In the genomic region with DNA sequence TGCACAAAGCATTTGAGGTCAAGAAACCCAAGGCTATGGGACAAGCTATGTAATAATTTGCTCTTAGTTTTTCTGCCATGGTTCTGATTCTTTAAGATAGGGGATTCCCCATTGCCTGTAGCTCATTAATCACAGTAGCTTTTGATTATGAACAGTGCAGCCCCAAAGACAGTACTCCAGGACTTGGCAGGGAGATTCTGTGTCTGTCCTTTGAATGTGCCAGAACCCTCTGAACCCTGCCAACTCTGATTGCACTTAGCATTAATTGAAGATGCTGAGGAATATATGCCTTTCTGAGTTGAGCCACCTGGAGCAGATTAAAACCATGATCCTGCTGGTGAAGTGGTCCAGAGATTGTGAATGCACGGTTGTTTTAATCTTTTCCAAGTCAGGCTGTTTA, we compare ENCODE assay signal across 29 mouse cellular contexts. TPM values are rescaled to one million over a fixed set of nuclear protein-coding genes. Genes with fewer than 3 reads are reported as not detected.
DNase-seq lines count a peak whose midpoint lies in the region; ATAC-seq and TF ChIP-seq lines count a peak whose summit lies in the region.
"Had no signal": no experiment of that assay in that cellular context is flagged by ENCODE, and none has a peak within 500 bp of the region (broad histone marks: within the 10 kb centered on the region; RNA-seq: fewer than 3 reads in every experiment).

No protein-coding gene starts in this region.

- H3K9me3 ChIP-seq in forebrain, embryonic 14.5 days (replicated peaks; ENCODE audit: control insufficient read depth, low read length), result no peaks in the 10 kb centered on the region
- H3K9me3 ChIP-seq in forebrain, embryonic 13.5 days (replicated peaks), result no peaks in the 10 kb centered on the region
- no peaks in the 10 kb centered on the region for H3K9me3 ChIP-seq in midbrain, postnatal 0 days (ENCODE audit: low read length)
- no peaks in the 10 kb centered on the region for H3K9me3 ChIP-seq in midbrain, embryonic 16.5 days (replicated peaks; ENCODE audit: control insufficient read depth, low read length, poor library complexity, severe bottlenecking)
- no peaks in the 10 kb centered on the region for H3K9me3 ChIP-seq in embryonic facial prominence, embryonic 15.5 days (replicated peaks)
- H3K9me3 ChIP-seq: intestine, embryonic 15.5 days; liver, embryonic 15.5 days had no signal

- DNase-seq in forebrain, embryonic 14.5 days (ENCODE audit: low spot score), result peak; percentile 43
- peak; percentile 13 for DNase-seq in midbrain, postnatal 0 days (ENCODE audit: low spot score)
- no peak for DNase-seq in right cerebral cortex, postnatal 10 days (ENCODE audit: low spot score in 2 of 2)
- no peak for DNase-seq in right cerebral cortex, postnatal 25 days
- DNase-seq: adrenal gland, adult 2 months; cerebellum, adult 9-11 months; gastrocnemius, adult 2 months; heart, adult 2 months; heart, postnatal 4 days; kidney, adult 9 months; kidney, postnatal 10 days; layer of hippocampus, postnatal 36 days; lung, embryonic 14.5 days; lung, postnatal 14 days; midbrain, embryonic 14.5 days; right cerebral cortex, adult 18-20 months; thymus, adult 2 months; thymus, postnatal 36 days had no signal

- TF ChIP-seq CTCF in midbrain, postnatal 0 days (IDR thresholded peaks at IDR 0.05), result no peak

- WGBS in forebrain, embryonic 14.5 days, result 55% methylated on average over 1 of the region's 1 CpGs
- WGBS in forebrain, embryonic 13.5 days, result 64% methylated on average over 1 of the region's 1 CpGs
- WGBS in midbrain, postnatal 0 days, result 69% methylated on average over 1 of the region's 1 CpGs
- WGBS in midbrain, embryonic 16.5 days, result 73% methylated on average over 1 of the region's 1 CpGs
- 38% methylated on average over 1 of the region's 1 CpGs for WGBS in embryonic facial prominence, embryonic 15.5 days

- H3K27ac ChIP-seq in forebrain, embryonic 14.5 days (ENCODE audit: low read depth, low read length), result no peak overlapping the region
- H3K27ac ChIP-seq in forebrain, embryonic 13.5 days, result no peak overlapping the region
- H3K27ac ChIP-seq in midbrain, postnatal 0 days (ENCODE audit: low read depth, low read length), result no peak overlapping the region
- H3K27ac ChIP-seq in midbrain, embryonic 16.5 days (ENCODE audit: low read length), result no peak overlapping the region
- no peak overlapping the region for H3K27ac ChIP-seq in embryonic facial prominence, embryonic 15.5 days (replicated peaks)
- H3K27ac ChIP-seq: gastrocnemius, adult 2 months; heart, adult 2 months; hindbrain, postnatal 0 days; intestine, embryonic 15.5 days; limb, embryonic 12.5 days; liver, embryonic 15.5 days had no signal

- no peak for ATAC-seq in forebrain, embryonic 14.5 days
- ATAC-seq in forebrain, embryonic 13.5 days, result no peak
- ATAC-seq in midbrain, postnatal 0 days (ENCODE audit: low FRiP score), result no peak
- no peak for ATAC-seq in midbrain, embryonic 16.5 days
- ATAC-seq in embryonic facial prominence, embryonic 15.5 days (ENCODE audit: insufficient number of reproducible peaks, low FRiP score, low TSS enrichment, low read depth), result peak; percentile 15; the same call in 1 of the 2 replicates
- ATAC-seq: activated CD4-positive, CD25-positive, alpha-beta regulatory T cell, adult 4 months; CD4-positive, CD25-positive, alpha-beta regulatory T cell, adult 4 months; forebrain, embryonic 16.5 days; hindbrain, postnatal 0 days; intestine, embryonic 15.5 days had no signal

- no peaks in the 10 kb centered on the region for H3K27me3 ChIP-seq in forebrain, embryonic 14.5 days (replicated peaks; ENCODE audit: control insufficient read depth, insufficient read depth, low read length)
- no peaks in the 10 kb centered on the region for H3K27me3 ChIP-seq in forebrain, embryonic 13.5 days
- no peaks in the 10 kb centered on the region for H3K27me3 ChIP-seq in midbrain, postnatal 0 days (ENCODE audit: insufficient read depth, low read length)
- no peaks in the 10 kb centered on the region for H3K27me3 ChIP-seq in midbrain, embryonic 16.5 days (ENCODE audit: control insufficient read depth, insufficient read depth, low read depth, low read length)
- H3K27me3 ChIP-seq in embryonic facial prominence, embryonic 15.5 days, result no peaks in the 10 kb centered on the region
- H3K27me3 ChIP-seq: heart, embryonic 12.5 days; intestine, embryonic 15.5 days; limb, embryonic 12.5 days; liver, embryonic 15.5 days had no signal

- H3K4me1 ChIP-seq in forebrain, embryonic 14.5 days (ENCODE audit: control insufficient read depth, insufficient read depth, low read length), result no peaks in the 10 kb centered on the region
- H3K4me1 ChIP-seq in forebrain, embryonic 13.5 days, result no peaks in the 10 kb centered on the region
- H3K4me1 ChIP-seq in midbrain, postnatal 0 days (ENCODE audit: insufficient read depth, low read length), result no peaks in the 10 kb centered on the region
- H3K4me1 ChIP-seq in midbrain, embryonic 16.5 days (ENCODE audit: control insufficient read depth, insufficient read depth, low read length), result no peaks in the 10 kb centered on the region
- H3K4me1 ChIP-seq in embryonic facial prominence, embryonic 15.5 days, result no peaks in the 10 kb centered on the region
- H3K4me1 ChIP-seq: heart, embryonic 12.5 days; intestine, embryonic 15.5 days; limb, embryonic 12.5 days; liver, embryonic 15.5 days had no signal

- H3K36me3 ChIP-seq in forebrain, embryonic 14.5 days (ENCODE audit: control insufficient read depth, insufficient read depth, low read length), result no peaks in the 10 kb centered on the region
- H3K36me3 ChIP-seq in forebrain, embryonic 13.5 days (ENCODE audit: poor library complexity, severe bottlenecking), result no peaks in the 10 kb centered on the region
- H3K36me3 ChIP-seq in midbrain, postnatal 0 days (ENCODE audit: insufficient read depth, low read length), result no peaks in the 10 kb centered on the region
- H3K36me3 ChIP-seq in midbrain, embryonic 16.5 days (ENCODE audit: control insufficient read depth, insufficient read depth, low read length), result no peaks in the 10 kb centered on the region
- no peaks in the 10 kb centered on the region for H3K36me3 ChIP-seq in embryonic facial prominence, embryonic 15.5 days
- H3K36me3 ChIP-seq: heart, embryonic 12.5 days; intestine, embryonic 15.5 days; limb, embryonic 12.5 days; liver, embryonic 15.5 days had no signal

- no peak overlapping the region for H3K9ac ChIP-seq in forebrain, embryonic 14.5 days (ENCODE audit: low read length)
- no peak overlapping the region for H3K9ac ChIP-seq in forebrain, embryonic 13.5 days
- no peak overlapping the region for H3K9ac ChIP-seq in midbrain, postnatal 0 days (replicated peaks; ENCODE audit: low read length, poor library complexity, severe bottlenecking)
- no peak overlapping the region for H3K9ac ChIP-seq in midbrain, embryonic 16.5 days (ENCODE audit: low read depth, low read length)
- no peak overlapping the region for H3K9ac ChIP-seq in embryonic facial prominence, embryonic 15.5 days
- H3K9ac ChIP-seq: heart, embryonic 12.5 days; intestine, embryonic 15.5 days; limb, embryonic 12.5 days; liver, embryonic 15.5 days; lung, embryonic 14.5 days had no signal

- no peak overlapping the region for H3K4me3 ChIP-seq in forebrain, embryonic 14.5 days (ENCODE audit: low read depth, low read length)
- no peak overlapping the region for H3K4me3 ChIP-seq in forebrain, embryonic 13.5 days
- no peak overlapping the region for H3K4me3 ChIP-seq in midbrain, postnatal 0 days (ENCODE audit: low read depth, low read length)
- H3K4me3 ChIP-seq in midbrain, embryonic 16.5 days (ENCODE audit: low read depth, low read length), result no peak overlapping the region
- H3K4me3 ChIP-seq in embryonic facial prominence, embryonic 15.5 days (replicated peaks), result no peak overlapping the region
- H3K4me3 ChIP-seq: gastrocnemius, adult 2 months; heart, adult 2 months; heart, embryonic 12.5 days; intestine, embryonic 15.5 days; limb, embryonic 12.5 days; liver, embryonic 15.5 days had no signal

- H3K4me2 ChIP-seq in forebrain, embryonic 14.5 days (ENCODE audit: low read length), result no peak overlapping the region
- no peak overlapping the region for H3K4me2 ChIP-seq in forebrain, embryonic 13.5 days
- H3K4me2 ChIP-seq in midbrain, postnatal 0 days (ENCODE audit: low read depth, low read length, poor library complexity, severe bottlenecking), result no peak overlapping the region
- H3K4me2 ChIP-seq in midbrain, embryonic 16.5 days (ENCODE audit: low read length), result no peak overlapping the region
- H3K4me2 ChIP-seq in embryonic facial prominence, embryonic 15.5 days (replicated peaks), result no peak overlapping the region
- H3K4me2 ChIP-seq: heart, embryonic 12.5 days; intestine, embryonic 15.5 days; limb, embryonic 12.5 days; liver, embryonic 15.5 days; lung, embryonic 14.5 days had no signal

RNA-seq across cellular contexts. Expression of a gene that starts 8.4 kb away (rescaled TPM):
- 9.7 and 9.9 TPM in 2 replicates for polyA plus RNA-seq in forebrain, embryonic 14.5 days (2014; fragmentation: Nextera tagmentation; extraction: Ambion mirVana)
- 9.8 and 10.3 TPM in 2 replicates for polyA plus RNA-seq in forebrain, embryonic 13.5 days (2015; fragmentation: Nextera tagmentation; extraction: Ambion mirVana)
- 8.3 and 9.0 TPM in 2 replicates for total RNA-seq in midbrain, postnatal 0 days (2014; rRNA removed)
- 8.8 and 8.9 TPM in 2 replicates for polyA plus RNA-seq in midbrain, postnatal 0 days (2015; fragmentation: Nextera tagmentation; extraction: Ambion mirVana)
- polyA plus RNA-seq in midbrain, embryonic 16.5 days (2015; fragmentation: Nextera tagmentation; extraction: Ambion mirVana), result 6.7 TPM in 2 replicates
- 27.7 and 29.0 TPM in 2 replicates for polyA plus RNA-seq in embryonic facial prominence, embryonic 15.5 days (2015; fragmentation: Nextera tagmentation; extraction: Ambion mirVana)

Comparison
In these comparisons a context has a peak if more than half of its experiments do, and no peak if none do; other contexts are left out.
1. DNase-seq: peak in forebrain, embryonic 14.5 days (single experiment) and midbrain, postnatal 0 days (single experiment); none in right cerebral cortex, postnatal 10 days (0 of 2) and right cerebral cortex, postnatal 25 days (single experiment).